Mouse (Mus musculus) kidney, adult 2 months (tissue): ENCODE data around the gene Atg4d.

Experiments
- CTCF ChIP-seq: fragments of 200-500 bp; conservative IDR thresholded peaks from 2 replicates; pipeline ENCODE4 v1.5.1; 2011; ENCODE audit warnings: low read depth, mild to moderate bottlenecking, control low read depth, low read length, moderate library complexity, mixed read lengths; ENCODE audit not compliant: insufficient read depth, insufficient read length
- POLR2A ChIP-seq: fragments of 200-500 bp; IDR thresholded peaks from one replicate; pipeline ENCODE4 v1.6.1; 2011; ENCODE audit warnings: low read depth, low read length, control low read depth

DNA sequence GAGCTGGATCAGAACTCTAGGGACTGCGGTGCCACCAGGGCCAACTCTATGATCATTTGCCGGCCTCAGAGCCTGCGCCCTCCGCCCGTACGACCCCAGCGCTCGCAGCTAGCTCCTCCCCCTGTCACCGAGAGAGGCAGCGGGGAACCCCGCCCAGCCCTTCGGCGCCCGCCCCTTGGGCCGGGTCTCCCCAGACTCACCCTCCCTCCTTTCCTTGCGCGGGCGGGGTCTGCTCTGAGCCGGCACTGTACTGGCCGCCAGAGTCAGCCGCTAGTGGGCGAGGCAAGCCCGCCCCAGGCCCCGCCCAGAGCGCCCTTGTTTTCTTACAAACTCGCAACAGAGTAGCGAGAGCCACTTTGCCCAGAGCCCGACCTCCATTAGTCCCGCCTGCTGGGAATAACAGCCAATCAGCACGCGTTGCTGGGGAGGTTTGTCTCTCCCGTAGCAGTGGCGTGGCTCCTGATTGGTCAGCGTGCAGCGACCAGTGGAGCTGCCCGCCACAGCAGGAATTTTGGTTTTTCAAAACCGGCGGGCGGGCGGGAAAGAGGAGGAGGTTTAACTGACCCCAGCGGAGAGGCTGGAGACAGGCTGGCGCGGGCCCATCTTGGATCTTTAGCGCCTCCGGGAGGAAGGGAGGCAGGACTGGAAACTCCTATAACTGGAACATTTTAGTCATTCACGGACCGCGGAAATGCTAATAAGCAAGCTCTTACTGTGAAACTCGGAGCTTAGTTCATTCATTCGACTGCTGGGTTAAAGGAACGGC lies 26.1 kb downstream of the Atg4d start, which contains the start of gene Cdkn2d:
- TF ChIP-seq CTCF (peak; percentile 55), POLR2A (peak; percentile 19)
